Mouse (Mus musculus) embryonic facial prominence, embryonic 14.5 days (tissue): ENCODE data around the gene Rem2. TPM values are rescaled to one million over a fixed set of nuclear protein-coding genes. Genes with fewer than 3 reads are reported as not detected.
A peak's percentile ranks its signal among the peaks of the same experiment; 100 is the strongest.

ENCODE experiments used
- ATAC-seq: fragments of 200-750 bp; cut with Nextera tagmentation; 2 replicates; pipeline ENCODE4 v1.8.0; 2017; ENCODE audit warnings: low read depth, moderate number of reproducible peaks, moderate TSS enrichment
- DNase-seq: peaks from one replicate; pipeline ENCODE4 v3.0.0-alpha.2; 2015; ENCODE audit warnings: low spot score
- H3K27ac ChIP-seq: fragments of 300-500 bp; sonication (generic); replicated peaks from 2 replicates; pipeline ENCODE4 v1.5.1; 2014; ENCODE audit warnings: low read depth, mild to moderate bottlenecking, low read length, moderate library complexity
- H3K27me3 ChIP-seq: fragments of 300-500 bp; sonication (generic); replicated peaks from 2 replicates; pipeline ENCODE4 v1.6.1; 2014; ENCODE audit warnings: low read length; ENCODE audit not compliant: control insufficient read depth, insufficient read depth
- H3K36me3 ChIP-seq: fragments of 300-500 bp; sonication (generic); 2 replicates; pipeline ENCODE4 v1.6.1; 2014; ENCODE audit warnings: low read length, mixed read lengths; ENCODE audit not compliant: control insufficient read depth, insufficient read depth
- H3K4me1 ChIP-seq: fragments of 300-500 bp; sonication (generic); 2 replicates; pipeline ENCODE4 v1.6.1; 2014; ENCODE audit warnings: antibody characterized with exemption, low read length; ENCODE audit not compliant: control insufficient read depth, insufficient read depth
- H3K4me2 ChIP-seq: fragments of 300-500 bp; sonication (generic); 2 replicates; pipeline ENCODE4 v1.6.1; 2014; ENCODE audit warnings: low read depth, mild to moderate bottlenecking, low read length, moderate library complexity, mixed read lengths
- H3K4me3 ChIP-seq: fragments of 300-500 bp; sonication (generic); 2 replicates; pipeline ENCODE4 v1.5.1; 2014; ENCODE audit warnings: low read depth, mild to moderate bottlenecking, low read length
- H3K9ac ChIP-seq: fragments of 300-500 bp; sonication (generic); 2 replicates; pipeline ENCODE4 v1.6.1; 2014; ENCODE audit warnings: low read depth, mild to moderate bottlenecking, low read length, moderate library complexity, mixed read lengths
- H3K9me3 ChIP-seq: fragments of 300-500 bp; sonication (generic); 2 replicates; pipeline ENCODE4 v1.6.1; 2016; ENCODE audit warnings: low read length; ENCODE audit not compliant: control insufficient read depth
- WGBS: fragments of 180-500 bp; shearing (Covaris S2); extraction: QIAGEN DNeasy Blood & Tissue Kit; methylation state at CpG from one replicate; pipeline ENCODE4 v1.1.7; 2014; 5-methylcytosine and 5-hydroxymethylcytosine counted together
- polyA plus RNA-seq: library from polyadenylated mRNA; unstranded; fragments of >200 nt; fragmentation: Nextera tagmentation; extraction: Ambion mirVana; gene quantifications from 2 replicates; pipeline ENCODE4 v1.2.1, GENCODE M21; 2014

Gene Rem2
- 1.7 and 2.1 TPM in 2 replicates for polyA plus RNA-seq

- Histone ChIP-seq H3K4me3 (peak within 1 kb of the TSS; percentile 46), H3K4me1 (peaks cover 21% of the 10 kb centered on the region), H3K36me3 (0 out of 2 replicates have a peak, but pooled peaks cover 5% of the 10 kb centered on the region), H3K9me3 (no peaks in the 10 kb centered on the region), H3K27ac (no peak within 1 kb of the TSS; the same call in 1 of the 2 replicates), H3K27me3 (peaks cover 27% of the 10 kb centered on the region), H3K9ac (peak within 1 kb of the TSS; percentile 65), H3K4me2 (peak within 1 kb of the TSS; percentile 88)
- DNase-seq (peak; percentile 85), ATAC-seq (peak; percentile 77)
- WGBS, result under 1% methylated on average over 23 of the region's 23 CpGs
Measured at GRCm38 (mm10) chr14:54475941-54476844, at the start of gene Rem2. Gene Rem2 (plus strand): TSS chr14:54476100.

- WGBS, result under 1% methylated on average over 30 of the region's 48 CpGs
- Histone ChIP-seq H3K36me3 (peaks cover 18% of the 10 kb centered on the region), H3K4me1 (peaks cover 26% of the 10 kb centered on the region), H3K4me3 (peak within 1 kb of the TSS; percentile 92), H3K27me3 (no peaks in the 10 kb centered on the region), H3K4me2 (peak within 1 kb of the TSS; percentile 79), H3K9me3 (no peaks in the 10 kb centered on the region), H3K9ac (peak within 1 kb of the TSS; percentile 91), H3K27ac (peak within 1 kb of the TSS; percentile 92)
- DNase-seq (peak; percentile 96), ATAC-seq (peak; percentile 73)
Measured at GRCm38 (mm10) chr14:54426689-54427398, 49.1 kb upstream of the Rem2 start, which contains the start of gene Mrpl52. Gene Mrpl52 (plus strand): TSS chr14:54426909.

- no peak overlapping the region for H3K27ac ChIP-seq
- WGBS, result 88% methylated on average over 7 of the region's 7 CpGs
- peaks cover 26% of the 10 kb centered on the region for H3K4me1 ChIP-seq
- ATAC-seq, result no peak
- H3K27me3 ChIP-seq, result no peaks in the 10 kb centered on the region
- peak overlapping the region; percentile 91 for H3K9ac ChIP-seq
- no peaks in the 10 kb centered on the region for H3K9me3 ChIP-seq
- H3K4me3 ChIP-seq, result peak overlapping the region; percentile 92
- H3K36me3 ChIP-seq, result peaks cover 18% of the 10 kb centered on the region
- DNase-seq, result no peak
- peak overlapping the region; percentile 79 for H3K4me2 ChIP-seq
Measured at GRCm38 (mm10) chr14:54427696-54428095, 48.2 kb upstream of the Rem2 start.

- Histone ChIP-seq H3K27ac (no peak overlapping the region), H3K36me3 (peaks cover 18% of the 10 kb centered on the region), H3K27me3 (no peaks in the 10 kb centered on the region), H3K4me3 (no peak overlapping the region), H3K9ac (no peak overlapping the region), H3K4me2 (no peak overlapping the region), H3K9me3 (no peaks in the 10 kb centered on the region), H3K4me1 (peaks cover 26% of the 10 kb centered on the region)
- DNase-seq (no peak), ATAC-seq (no peak)
- WGBS, result 92% methylated on average over 5 of the region's 5 CpGs
Measured at GRCm38 (mm10) chr14:54428421-54428820, 47.5 kb upstream of the Rem2 start.

GRCm38 (mm10) chr14:54429332-54430093 lies 46.4 kb upstream of the Rem2 start:
- peak overlapping the region; percentile 99 for H3K27ac ChIP-seq
- DNase-seq, result peak; percentile 67
- H3K36me3 ChIP-seq, result peaks cover 18% of the 10 kb centered on the region
- peaks cover 33% of the 10 kb centered on the region for H3K4me1 ChIP-seq
- no peak for ATAC-seq
- no peaks in the 10 kb centered on the region for H3K9me3 ChIP-seq
- 0 out of 2 replicates have a peak overlapping the region, but pooled peaks have one; percentile 95 for H3K9ac ChIP-seq
- 46% methylated on average over 7 of the region's 7 CpGs for WGBS
- H3K4me3 ChIP-seq, result no peak overlapping the region
- peak overlapping the region; percentile 79 for H3K4me2 ChIP-seq
- no peaks in the 10 kb centered on the region for H3K27me3 ChIP-seq

- DNase-seq (no peak), ATAC-seq (no peak)
- peak overlapping the region; percentile 83 for H3K4me3 ChIP-seq
- H3K9ac ChIP-seq, result peak overlapping the region; percentile 95
- 9% methylated on average over 18 of the region's 18 CpGs for WGBS
- H3K27me3 ChIP-seq, result no peaks in the 10 kb centered on the region
- peaks cover 24% of the 10 kb centered on the region for H3K36me3 ChIP-seq
- peak overlapping the region; percentile 79 for H3K4me2 ChIP-seq
- peak overlapping the region; percentile 99 for H3K27ac ChIP-seq
- H3K4me1 ChIP-seq, result peaks cover 36% of the 10 kb centered on the region
- no peaks in the 10 kb centered on the region for H3K9me3 ChIP-seq
Measured at GRCm38 (mm10) chr14:54430406-54431145, 45.3 kb upstream of the Rem2 start.

- peak within 1 kb of the TSS; percentile 79 for H3K4me2 ChIP-seq
- no peaks in the 10 kb centered on the region for H3K27me3 ChIP-seq
- H3K4me1 ChIP-seq, result peaks cover 30% of the 10 kb centered on the region
- ATAC-seq (peak; percentile 75), DNase-seq (peak; percentile 96)
- H3K9ac ChIP-seq, result peak within 1 kb of the TSS; percentile 95
- under 1% methylated on average over 26 of the region's 49 CpGs for WGBS
- peak within 1 kb of the TSS; percentile 99 for H3K27ac ChIP-seq
- H3K4me3 ChIP-seq, result peak within 1 kb of the TSS; percentile 83
- H3K36me3 ChIP-seq, result peaks cover 34% of the 10 kb centered on the region
- no peaks in the 10 kb centered on the region for H3K9me3 ChIP-seq
Measured at GRCm38 (mm10) chr14:54431334-54432077, 44.4 kb upstream of the Rem2 start, which contains the start of gene Mmp14. Gene Mmp14 (plus strand): TSS chr14:54431612.
